Mouse (Mus musculus): Measurements from ENCODE around the gene Tead3. TPM values are rescaled to one million over a fixed set of nuclear protein-coding genes. Genes with fewer than 3 reads are reported as not detected.
A peak's percentile ranks its signal among the peaks of the same experiment; 100 is the strongest.
"Not testable (repeated sequence)": the region's sequence is repeated elsewhere in the genome, so short reads cannot be mapped to it uniquely, and the experiment has no call there.

The Tead3 gene
- polyA plus RNA-seq, 1 experiment from 2014 or later = 10.0 TPM

- 93% methylated on average over 8 of the region's 8 CpGs for WGBS
- H3K4me1 ChIP-seq (ENCODE audit: control insufficient read depth, insufficient read depth, low read length) = peaks cover 14% of the 10 kb centered on the region
- H3K27me3 ChIP-seq (ENCODE audit: control insufficient read depth, insufficient read depth, low read length) = no peaks in the 10 kb centered on the region
- no peak overlapping the region for H3K4me2 ChIP-seq (ENCODE audit: low read depth, severe bottlenecking)
- H3K9ac ChIP-seq (ENCODE audit: low read length) = no peak overlapping the region
- no peak overlapping the region for H3K27ac ChIP-seq (replicated peaks; ENCODE audit: low read depth, low read length)
- ATAC-seq (ENCODE audit: insufficient number of reproducible peaks, low FRiP score, low TSS enrichment, low read depth) = no peak
- no peak overlapping the region for H3K4me3 ChIP-seq (ENCODE audit: low read depth, low read length)
- H3K9me3 ChIP-seq (ENCODE audit: control insufficient read depth, low read length) = no peaks in the 10 kb centered on the region
- H3K36me3 ChIP-seq (ENCODE audit: control insufficient read depth, insufficient read depth, low read length) = peaks cover 13% of the 10 kb centered on the region
- DNase-seq (ENCODE audit: low spot score) = no peak
Measured at GRCm38 (mm10) chr17:28325751-28326150, 24.9 kb downstream of the Tead3 start.

GRCm38 (mm10) chr17:28324416-28324815 is 26.2 kb downstream of the Tead3 start:
- WGBS = 93% methylated on average over 7 of the region's 7 CpGs
- not testable (repeated sequence) for H3K9me3 ChIP-seq (ENCODE audit: control insufficient read depth, low read length); ATAC-seq (ENCODE audit: insufficient number of reproducible peaks, low FRiP score, low TSS enrichment, low read depth); H3K4me1 ChIP-seq (ENCODE audit: control insufficient read depth, insufficient read depth, low read length); H3K36me3 ChIP-seq (ENCODE audit: control insufficient read depth, insufficient read depth, low read length); DNase-seq (ENCODE audit: low spot score); H3K27ac ChIP-seq (replicated peaks; ENCODE audit: low read depth, low read length); H3K9ac ChIP-seq (ENCODE audit: low read length); H3K27me3 ChIP-seq (ENCODE audit: control insufficient read depth, insufficient read depth, low read length); H3K4me3 ChIP-seq (ENCODE audit: low read depth, low read length); H3K4me2 ChIP-seq (ENCODE audit: low read depth, severe bottlenecking)

- WGBS = 93% methylated on average over 8 of the region's 8 CpGs
- no peaks in the 10 kb centered on the region for H3K9me3 ChIP-seq (ENCODE audit: control insufficient read depth, low read length)
- H3K36me3 ChIP-seq (ENCODE audit: control insufficient read depth, insufficient read depth, low read length) = peaks cover 8% of the 10 kb centered on the region
- H3K27me3 ChIP-seq (ENCODE audit: control insufficient read depth, insufficient read depth, low read length) = no peaks in the 10 kb centered on the region
- no peak overlapping the region for H3K27ac ChIP-seq (replicated peaks; ENCODE audit: low read depth, low read length)
- DNase-seq (ENCODE audit: low spot score) (no peak), ATAC-seq (ENCODE audit: insufficient number of reproducible peaks, low FRiP score, low TSS enrichment, low read depth) (no peak)
- H3K9ac ChIP-seq (ENCODE audit: low read length) = no peak overlapping the region
- no peak overlapping the region for H3K4me2 ChIP-seq (ENCODE audit: low read depth, severe bottlenecking)
- peaks cover 6% of the 10 kb centered on the region for H3K4me1 ChIP-seq (ENCODE audit: control insufficient read depth, insufficient read depth, low read length)
- no peak overlapping the region for H3K4me3 ChIP-seq (ENCODE audit: low read depth, low read length)
Measured at GRCm38 (mm10) chr17:28323786-28324185, 26.8 kb downstream of the Tead3 start.

- no peak overlapping the region for H3K4me2 ChIP-seq (ENCODE audit: low read depth, severe bottlenecking)
- H3K27me3 ChIP-seq (ENCODE audit: control insufficient read depth, insufficient read depth, low read length) = no peaks in the 10 kb centered on the region
- H3K36me3 ChIP-seq (ENCODE audit: control insufficient read depth, insufficient read depth, low read length) = peaks cover 12% of the 10 kb centered on the region
- WGBS = 98% methylated on average over 4 of the region's 4 CpGs
- no peak for DNase-seq (ENCODE audit: low spot score)
- no peak for ATAC-seq (ENCODE audit: insufficient number of reproducible peaks, low FRiP score, low TSS enrichment, low read depth)
- no peak overlapping the region for H3K4me3 ChIP-seq (ENCODE audit: low read depth, low read length)
- H3K27ac ChIP-seq (replicated peaks; ENCODE audit: low read depth, low read length) = no peak overlapping the region
- no peaks in the 10 kb centered on the region for H3K4me1 ChIP-seq (ENCODE audit: control insufficient read depth, insufficient read depth, low read length)
- H3K9me3 ChIP-seq (ENCODE audit: control insufficient read depth, low read length) = no peaks in the 10 kb centered on the region
- no peak overlapping the region for H3K9ac ChIP-seq (ENCODE audit: low read length)
Measured at GRCm38 (mm10) chr17:28321700-28322099, 28.9 kb downstream of the Tead3 start.

GRCm38 (mm10) chr17:28317725-28318124 is 32.9 kb downstream of the Tead3 start:
- H3K4me2 ChIP-seq (ENCODE audit: low read depth, severe bottlenecking) = no peak overlapping the region
- peaks cover 13% of the 10 kb centered on the region; the same call in 1 of the 2 replicates for H3K36me3 ChIP-seq (ENCODE audit: control insufficient read depth, insufficient read depth, low read length)
- no peak overlapping the region for H3K9ac ChIP-seq (ENCODE audit: low read length)
- no peak for ATAC-seq (ENCODE audit: insufficient number of reproducible peaks, low FRiP score, low TSS enrichment, low read depth)
- no peak overlapping the region for H3K27ac ChIP-seq (replicated peaks; ENCODE audit: low read depth, low read length)
- WGBS = 91% methylated on average over 9 of the region's 9 CpGs
- H3K4me3 ChIP-seq (ENCODE audit: low read depth, low read length) = no peak overlapping the region
- no peaks in the 10 kb centered on the region for H3K27me3 ChIP-seq (ENCODE audit: control insufficient read depth, insufficient read depth, low read length)
- H3K9me3 ChIP-seq (ENCODE audit: control insufficient read depth, low read length) = no peaks in the 10 kb centered on the region
- no peak for DNase-seq (ENCODE audit: low spot score)
- peaks cover 9% of the 10 kb centered on the region; the same call in 1 of the 2 replicates for H3K4me1 ChIP-seq (ENCODE audit: control insufficient read depth, insufficient read depth, low read length)

- H3K4me1 ChIP-seq (ENCODE audit: control insufficient read depth, insufficient read depth, low read length) = peaks cover 9% of the 10 kb centered on the region; the same call in 1 of the 2 replicates
- ATAC-seq (ENCODE audit: insufficient number of reproducible peaks, low FRiP score, low TSS enrichment, low read depth) = no peak
- no peak overlapping the region for H3K27ac ChIP-seq (replicated peaks; ENCODE audit: low read depth, low read length)
- H3K4me2 ChIP-seq (ENCODE audit: low read depth, severe bottlenecking) = no peak overlapping the region
- no peak overlapping the region for H3K4me3 ChIP-seq (ENCODE audit: low read depth, low read length)
- DNase-seq (ENCODE audit: low spot score) = no peak
- H3K36me3 ChIP-seq (ENCODE audit: control insufficient read depth, insufficient read depth, low read length) = peaks cover 13% of the 10 kb centered on the region; the same call in 1 of the 2 replicates
- 63% methylated on average over 8 of the region's 8 CpGs for WGBS
- H3K9me3 ChIP-seq (ENCODE audit: control insufficient read depth, low read length) = no peaks in the 10 kb centered on the region
- H3K9ac ChIP-seq (ENCODE audit: low read length) = no peak overlapping the region
- no peaks in the 10 kb centered on the region for H3K27me3 ChIP-seq (ENCODE audit: control insufficient read depth, insufficient read depth, low read length)
Measured at GRCm38 (mm10) chr17:28317091-28317490, 33.5 kb downstream of the Tead3 start.

- H3K9ac ChIP-seq (ENCODE audit: low read length) = no peak overlapping the region
Measured at GRCm38 (mm10) chr17:28316476-28316875, 34.1 kb downstream of the Tead3 start.

GRCm38 (mm10) chr17:28315611-28316160 is 34.9 kb downstream of the Tead3 start:
- ATAC-seq (ENCODE audit: insufficient number of reproducible peaks, low FRiP score, low TSS enrichment, low read depth) (no peak), DNase-seq (ENCODE audit: low spot score) (no peak)
- Histone ChIP-seq H3K4me2 (ENCODE audit: low read depth, severe bottlenecking) (no peak overlapping the region), H3K4me3 (ENCODE audit: low read depth, low read length) (no peak overlapping the region), H3K4me1 (ENCODE audit: control insufficient read depth, insufficient read depth, low read length) (peaks cover 9% of the 10 kb centered on the region; the same call in 1 of the 2 replicates), H3K36me3 (ENCODE audit: control insufficient read depth, insufficient read depth, low read length) (peaks cover 13% of the 10 kb centered on the region; the same call in 1 of the 2 replicates), H3K27ac (replicated peaks; ENCODE audit: low read depth, low read length) (no peak overlapping the region), H3K9ac (ENCODE audit: low read length) (no peak overlapping the region), H3K27me3 (ENCODE audit: control insufficient read depth, insufficient read depth, low read length) (no peaks in the 10 kb centered on the region), H3K9me3 (ENCODE audit: control insufficient read depth, low read length) (no peaks in the 10 kb centered on the region)
- WGBS = 92% methylated on average over 20 of the region's 20 CpGs

More at GRCm38 (mm10) chr17:28316476-28316875, 34.1 kb downstream of the Tead3 start:
- Histone ChIP-seq H3K4me3 (ENCODE audit: low read depth, low read length) (no peak overlapping the region), H3K27me3 (ENCODE audit: control insufficient read depth, insufficient read depth, low read length) (no peaks in the 10 kb centered on the region), H3K27ac (replicated peaks; ENCODE audit: low read depth, low read length) (no peak overlapping the region), H3K4me2 (ENCODE audit: low read depth, severe bottlenecking) (no peak overlapping the region), H3K9me3 (ENCODE audit: control insufficient read depth, low read length) (no peaks in the 10 kb centered on the region), H3K4me1 (ENCODE audit: control insufficient read depth, insufficient read depth, low read length) (peaks cover 9% of the 10 kb centered on the region; the same call in 1 of the 2 replicates), H3K36me3 (ENCODE audit: control insufficient read depth, insufficient read depth, low read length) (peaks cover 13% of the 10 kb centered on the region; the same call in 1 of the 2 replicates)
- WGBS = 90% methylated on average over 9 of the region's 9 CpGs
- ATAC-seq (ENCODE audit: insufficient number of reproducible peaks, low FRiP score, low TSS enrichment, low read depth) (no peak), DNase-seq (ENCODE audit: low spot score) (no peak)

GRCm38 (mm10) chr17:28313880-28314225 is 36.8 kb downstream of the Tead3 start:
- Histone ChIP-seq H3K4me2 (ENCODE audit: low read depth, severe bottlenecking) (peak overlapping the region; percentile 79), H3K27ac (replicated peaks; ENCODE audit: low read depth, low read length) (peak overlapping the region; percentile 74), H3K4me3 (ENCODE audit: low read depth, low read length) (peak overlapping the region; percentile 81), H3K9ac (ENCODE audit: low read length) (peak overlapping the region; percentile 87), H3K36me3 (ENCODE audit: control insufficient read depth, insufficient read depth, low read length) (peaks cover 10% of the 10 kb centered on the region; the same call in 1 of the 2 replicates), H3K4me1 (ENCODE audit: control insufficient read depth, insufficient read depth, low read length) (peaks cover 9% of the 10 kb centered on the region; the same call in 1 of the 2 replicates), H3K27me3 (ENCODE audit: control insufficient read depth, insufficient read depth, low read length) (no peaks in the 10 kb centered on the region), H3K9me3 (ENCODE audit: control insufficient read depth, low read length) (no peaks in the 10 kb centered on the region)
- peak; percentile 62 for DNase-seq (ENCODE audit: low spot score)
- peak; percentile 3; the same call in 1 of the 2 replicates for ATAC-seq (ENCODE audit: insufficient number of reproducible peaks, low FRiP score, low TSS enrichment, low read depth)
- WGBS = 3% methylated on average over 11 of the region's 11 CpGs
